Mouse (Mus musculus): ENCODE measurements around the gene Slc7a4.

GRCm38 (mm10) chr16:17583064-17583463 lies at the start of gene Slc7a4:
- TF ChIP-seq POLR2A (IDR thresholded peaks at IDR 0.05; ENCODE audit: insufficient read depth, low read length) (no peak), CTCF (IDR thresholded peaks at IDR 0.05; ENCODE audit: low read depth, low read length) (peak; percentile 89)

All from ES-Bruce4 (cell line).